Mouse (Mus musculus) testis, adult 2 months (tissue): ENCODE measurements around the gene Dgkg. TPM values are rescaled to one million over a fixed set of nuclear protein-coding genes. Genes with fewer than 3 reads are reported as not detected.

Source experiments
- H3K27ac ChIP-seq: fragments of 200-500 bp; 2 replicates; pipeline ENCODE4 v1.5.1; 2012; ENCODE audit warnings: low read depth, low read length; ENCODE audit not compliant: control insufficient read depth, insufficient read depth
- H3K27me3 ChIP-seq: fragments of 200-500 bp; 2 replicates; pipeline ENCODE4 v1.6.1; 2012; ENCODE audit warnings: mild to moderate bottlenecking, low read length, moderate library complexity; ENCODE audit not compliant: control insufficient read depth, insufficient read depth
- H3K36me3 ChIP-seq: fragments of 200-500 bp; 2 replicates; pipeline ENCODE4 v1.6.1; 2012; ENCODE audit warnings: mild to moderate bottlenecking, low read length; ENCODE audit not compliant: control insufficient read depth, insufficient read depth
- H3K4me1 ChIP-seq: fragments of 200-500 bp; 2 replicates; pipeline ENCODE4 v1.6.1; 2012; ENCODE audit warnings: low read length; ENCODE audit not compliant: control insufficient read depth, insufficient read depth
- H3K4me3 ChIP-seq: fragments of 200-500 bp; 2 replicates; pipeline ENCODE4 v1.5.1; 2012; ENCODE audit warnings: low read depth, mild to moderate bottlenecking, low read length, moderate library complexity, mixed read lengths; ENCODE audit not compliant: control insufficient read depth
- CTCF ChIP-seq: fragments of 200-500 bp; IDR thresholded peaks from 2 replicates; pipeline ENCODE4 v1.5.1; 2012; ENCODE audit warnings: low read depth, mild to moderate bottlenecking, inconsistent platforms, low read length, moderate library complexity; ENCODE audit not compliant: control insufficient read depth, insufficient read depth, insufficient replicate concordance
- POLR2A ChIP-seq: fragments of 200-500 bp; IDR thresholded peaks from 2 replicates; pipeline ENCODE4 v1.6.1; 2012; ENCODE audit warnings: low read depth, mild to moderate bottlenecking, inconsistent platforms, low read length, moderate library complexity; ENCODE audit not compliant: control insufficient read depth
- polyA plus RNA-seq: library from polyadenylated mRNA; depleted of rRNA; stranded (reverse); fragments of >200 nt; gene quantifications from 2 replicates; pipeline ENCODE4 v1.2.3, GENCODE M21; 2012

Gene Dgkg
- polyA plus RNA-seq, 1 experiment: 0.09 TPM

DNA sequence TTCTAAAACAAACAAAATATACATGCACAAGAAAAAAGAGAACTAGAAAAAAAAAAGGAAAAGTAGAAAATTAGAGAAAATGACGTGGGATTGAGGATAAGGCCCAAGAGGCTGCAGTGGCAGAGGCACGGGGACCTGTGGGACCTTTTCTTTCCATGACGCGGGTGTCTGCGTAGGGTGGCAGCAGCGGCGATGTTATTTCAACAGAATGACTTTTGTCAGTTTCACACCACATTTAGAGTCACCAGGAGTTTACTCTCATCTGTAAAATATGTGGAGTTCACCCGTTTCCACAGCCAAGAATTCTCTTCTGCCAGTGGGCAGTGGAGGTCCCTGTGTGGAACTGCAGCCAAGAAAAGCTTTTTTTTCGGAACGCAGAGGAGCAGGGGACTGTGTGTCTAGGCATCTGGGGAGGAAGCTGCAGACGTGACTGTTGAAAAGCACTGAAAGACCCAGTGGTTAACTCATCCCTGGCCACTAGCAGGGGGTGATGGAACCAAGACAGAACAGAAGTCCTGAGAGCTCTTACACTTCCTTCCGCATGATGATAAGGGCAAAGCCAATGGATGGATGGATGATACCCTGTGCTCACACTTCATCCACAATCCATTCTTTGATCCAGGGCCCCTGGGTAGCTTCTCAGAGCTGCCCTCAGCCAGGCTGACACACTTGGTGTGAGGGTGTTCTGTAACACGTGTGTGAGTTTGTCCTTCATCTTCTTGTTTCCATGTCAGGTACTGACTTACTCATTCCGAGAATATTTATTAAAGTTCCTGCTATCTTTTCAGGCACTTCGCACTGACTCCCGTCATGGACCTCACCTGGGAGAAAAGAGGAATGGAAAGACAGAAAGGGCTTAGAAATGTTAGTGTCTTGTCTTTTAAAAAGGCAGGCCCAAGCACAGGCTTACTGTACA is 1.1 kb upstream of the Dgkg start:
- H3K27me3 ChIP-seq: no peaks in the 10 kb centered on the region
- H3K27ac ChIP-seq: no peak overlapping the region
- no peaks in the 10 kb centered on the region for H3K36me3 ChIP-seq
- H3K4me1 ChIP-seq: peaks cover 2% of the 10 kb centered on the region
- TF ChIP-seq POLR2A (no peak), CTCF (no peak)
- no peak overlapping the region for H3K4me3 ChIP-seq

GRCm38 (mm10) chr16:22655812-22656211 is 1.2 kb downstream of the Dgkg start:
- Histone ChIP-seq H3K27me3 (no peaks in the 10 kb centered on the region), H3K4me1 (peaks cover 2% of the 10 kb centered on the region), H3K36me3 (no peaks in the 10 kb centered on the region), H3K4me3 (no peak overlapping the region), H3K27ac (no peak overlapping the region)
- TF ChIP-seq POLR2A: no peak
- no peak for TF ChIP-seq CTCF

GRCm38 (mm10) chr16:22655223-22655622 is 1.8 kb downstream of the Dgkg start:
- TF ChIP-seq CTCF (no peak), POLR2A (no peak)
- H3K4me3 ChIP-seq: no peak overlapping the region
- H3K27me3 ChIP-seq: no peaks in the 10 kb centered on the region
- H3K27ac ChIP-seq: no peak overlapping the region
- H3K36me3 ChIP-seq: no peaks in the 10 kb centered on the region
- H3K4me1 ChIP-seq: peaks cover 2% of the 10 kb centered on the region

GRCm38 (mm10) chr16:22654477-22654835 is 2.6 kb downstream of the Dgkg start:
- Histone ChIP-seq H3K27me3 (no peaks in the 10 kb centered on the region), H3K4me3 (no peak overlapping the region)
- TF ChIP-seq CTCF: no peak
- no peak for TF ChIP-seq POLR2A

GRCm38 (mm10) chr16:22653817-22654476 is 3.1 kb downstream of the Dgkg start:
- no peaks in the 10 kb centered on the region for H3K27me3 ChIP-seq
- H3K4me3 ChIP-seq: no peak overlapping the region
- TF ChIP-seq POLR2A: no peak
- TF ChIP-seq CTCF: no peak
- peaks cover 2% of the 10 kb centered on the region for H3K4me1 ChIP-seq
- no peak overlapping the region for H3K27ac ChIP-seq
- H3K36me3 ChIP-seq: no peaks in the 10 kb centered on the region

More at GRCm38 (mm10) chr16:22654477-22654835, 2.6 kb downstream of the Dgkg start:
- Histone ChIP-seq H3K27ac (no peak overlapping the region), H3K4me1 (peaks cover 2% of the 10 kb centered on the region), H3K36me3 (no peaks in the 10 kb centered on the region)

- no peaks in the 10 kb centered on the region for H3K36me3 ChIP-seq
- TF ChIP-seq CTCF (no peak), POLR2A (no peak)
- H3K4me3 ChIP-seq: no peak overlapping the region
- H3K4me1 ChIP-seq: peaks cover 2% of the 10 kb centered on the region; the same call in 1 of the 2 replicates
- no peaks in the 10 kb centered on the region for H3K27me3 ChIP-seq
- H3K27ac ChIP-seq: no peak overlapping the region
Measured at GRCm38 (mm10) chr16:22651244-22651643, 5.8 kb downstream of the Dgkg start.

- Histone ChIP-seq H3K4me1 (no peaks in the 10 kb centered on the region), H3K4me3 (no peak overlapping the region), H3K27ac (no peak overlapping the region), H3K36me3 (no peaks in the 10 kb centered on the region), H3K27me3 (no peaks in the 10 kb centered on the region)
- no peak for TF ChIP-seq CTCF
- no peak for TF ChIP-seq POLR2A
Measured at GRCm38 (mm10) chr16:22645256-22645655, 11.8 kb downstream of the Dgkg start.
